Mouse (Mus musculus): ENCODE measurements around the gene Ddx39b.

GRCm38 (mm10) chr17:35301645-35302258, 60.2 kb downstream of the Ddx39b start:
- TF ChIP-seq CTCF (IDR thresholded peaks at IDR 0.05; ENCODE audit: extremely low read depth, insufficient read depth, low read length) (peak; percentile 69), POLR2A (IDR thresholded peaks at IDR 0.05; ENCODE audit: extremely low read depth, insufficient read depth, low read length) (no peak)

Measured in cortical plate, adult 2 months (tissue).